Mouse (Mus musculus) heart, postnatal 0 days (tissue): ENCODE data around the gene Mmp28. TPM values are rescaled to one million over a fixed set of nuclear protein-coding genes. Genes with fewer than 3 reads are reported as not detected.

ENCODE experiments used
- ATAC-seq: fragments of 200-750 bp; cut with Nextera tagmentation; 2 replicates; pipeline ENCODE4 v1.8.0; 2017; ENCODE audit warnings: low read depth, moderate number of reproducible peaks, moderate library complexity; ENCODE audit not compliant: insufficient read depth
- DNase-seq: peaks from one replicate; pipeline ENCODE4 v3.0.0-alpha.2; 2016; ENCODE audit warnings: low spot score
- H3K27ac ChIP-seq: fragments of 300-500 bp; sonication (generic); 2 replicates; pipeline ENCODE4 v1.5.1; 2014; ENCODE audit warnings: low read depth, mild to moderate bottlenecking
- H3K27me3 ChIP-seq: fragments of 300-500 bp; sonication (generic); 2 replicates; pipeline ENCODE4 v1.6.1; 2014; ENCODE audit warnings: low read length, mixed read lengths; ENCODE audit not compliant: control insufficient read depth, insufficient read depth
- H3K36me3 ChIP-seq: fragments of 300-500 bp; sonication (generic); replicated peaks from 2 replicates; pipeline ENCODE4 v1.6.1; 2014; ENCODE audit warnings: low read length, mixed read lengths; ENCODE audit not compliant: control insufficient read depth, insufficient read depth
- H3K4me1 ChIP-seq: fragments of 300-500 bp; sonication (generic); 2 replicates; pipeline ENCODE4 v1.6.1; 2014; ENCODE audit warnings: antibody characterized with exemption; ENCODE audit not compliant: control insufficient read depth, insufficient read depth
- H3K4me2 ChIP-seq: fragments of 300-500 bp; sonication (generic); 2 replicates; pipeline ENCODE4 v1.6.1; 2014; ENCODE audit warnings: low read depth, mild to moderate bottlenecking, low read length, moderate library complexity
- H3K4me3 ChIP-seq: fragments of 300-500 bp; sonication (generic); 2 replicates; pipeline ENCODE4 v1.5.1; 2014; ENCODE audit warnings: low read depth, low read length
- H3K9ac ChIP-seq: fragments of 300-500 bp; sonication (generic); replicated peaks from 2 replicates; pipeline ENCODE4 v1.6.1; 2014; ENCODE audit warnings: low read depth, low read length, mixed read lengths
- H3K9me3 ChIP-seq: fragments of 300-500 bp; sonication (generic); replicated peaks from 2 replicates; pipeline ENCODE4 v1.6.1; 2016; ENCODE audit warnings: low read length; ENCODE audit not compliant: control insufficient read depth
- CTCF ChIP-seq: IDR thresholded peaks from 2 replicates; pipeline ENCODE4 v1.5.1; 2016; ENCODE audit warnings: antibody characterized with exemption, control low read depth, low read depth
- EP300 ChIP-seq: IDR thresholded peaks from 2 replicates; pipeline ENCODE4 v1.6.1; 2016; ENCODE audit warnings: antibody characterized with exemption, low read depth
- WGBS: fragments of 180-500 bp; shearing (Covaris S2); extraction: QIAGEN DNeasy Blood & Tissue Kit; methylation state at CpG from one replicate; pipeline ENCODE4 v1.1.7; 2014; 5-methylcytosine and 5-hydroxymethylcytosine counted together
- polyA plus RNA-seq: library from polyadenylated mRNA; unstranded; fragments of >200 nt; fragmentation: Nextera tagmentation; extraction: Ambion mirVana; gene quantifications from 2 replicates; pipeline ENCODE4 v1.2.1, GENCODE M21; 2015
- total RNA-seq: library from RNA; depleted of rRNA; stranded (reverse); fragments of >200 nt; gene quantifications from 2 replicates; pipeline ENCODE4 v1.2.3, GENCODE M21; 2014; ENCODE audit warnings: low replicate concordance

Mmp28 gene
- total and polyA plus RNA-seq, 2 experiments from 2014 or later = 3.7 to 24.7 TPM

DNA sequence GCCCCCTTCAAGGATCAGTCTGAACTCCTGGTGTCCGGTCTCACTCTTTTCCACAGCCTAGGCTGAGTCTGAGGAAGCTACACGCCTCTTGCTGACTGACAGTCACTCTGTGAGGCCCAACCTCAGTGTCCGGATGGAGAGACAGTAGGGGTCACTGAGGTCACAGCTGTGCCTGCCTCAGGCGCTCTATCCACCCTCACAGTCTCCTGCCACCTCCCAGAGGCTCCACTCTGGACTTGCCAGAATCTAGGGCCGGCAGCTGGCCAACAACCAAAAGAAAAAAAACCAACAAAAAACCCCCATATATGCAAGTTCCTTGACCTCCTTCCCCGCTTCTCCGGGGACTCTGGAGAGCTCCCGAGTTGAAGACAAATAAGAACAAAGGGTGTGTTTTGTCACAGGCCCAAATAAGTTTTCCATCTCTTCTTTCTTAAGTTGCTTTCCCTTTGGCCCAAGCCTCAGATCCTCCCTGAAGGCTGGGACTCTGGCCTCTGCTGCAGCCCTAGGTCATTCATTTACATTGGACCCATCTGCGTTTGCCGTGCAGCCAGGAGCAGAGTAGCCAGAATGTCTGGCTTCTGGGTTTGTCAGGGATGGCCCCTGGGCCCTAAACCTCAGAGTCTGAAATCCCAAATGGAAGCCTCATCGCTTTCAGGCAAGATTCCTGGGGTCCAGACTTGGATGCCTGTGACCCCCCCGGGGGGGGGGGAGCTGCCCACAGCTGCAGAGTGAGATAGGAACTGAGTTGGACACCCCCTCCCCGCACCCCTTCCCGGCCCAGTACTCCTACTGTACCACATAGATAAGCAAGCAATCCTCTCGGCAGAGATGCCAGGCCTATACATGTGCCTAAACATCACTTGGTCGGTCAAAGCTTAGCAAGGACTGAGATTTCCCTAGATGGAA lies 14.6 kb downstream of the Mmp28 start:
- no peak overlapping the region; the same call in 1 of the 2 replicates for H3K4me2 ChIP-seq
- peaks cover 23% of the 10 kb centered on the region for H3K27me3 ChIP-seq
- 33% methylated on average over 16 of the region's 16 CpGs for WGBS
- H3K36me3 ChIP-seq = no peaks in the 10 kb centered on the region
- no peak overlapping the region for H3K4me3 ChIP-seq
- H3K27ac ChIP-seq = peak overlapping the region; percentile 43
- no peak for TF ChIP-seq CTCF
- no peak for TF ChIP-seq EP300
- peak; percentile 68 for DNase-seq
- H3K4me1 ChIP-seq = peaks cover 34% of the 10 kb centered on the region
- peak; percentile 56 for ATAC-seq
- H3K9ac ChIP-seq = no peak overlapping the region
- no peaks in the 10 kb centered on the region for H3K9me3 ChIP-seq

DNA sequence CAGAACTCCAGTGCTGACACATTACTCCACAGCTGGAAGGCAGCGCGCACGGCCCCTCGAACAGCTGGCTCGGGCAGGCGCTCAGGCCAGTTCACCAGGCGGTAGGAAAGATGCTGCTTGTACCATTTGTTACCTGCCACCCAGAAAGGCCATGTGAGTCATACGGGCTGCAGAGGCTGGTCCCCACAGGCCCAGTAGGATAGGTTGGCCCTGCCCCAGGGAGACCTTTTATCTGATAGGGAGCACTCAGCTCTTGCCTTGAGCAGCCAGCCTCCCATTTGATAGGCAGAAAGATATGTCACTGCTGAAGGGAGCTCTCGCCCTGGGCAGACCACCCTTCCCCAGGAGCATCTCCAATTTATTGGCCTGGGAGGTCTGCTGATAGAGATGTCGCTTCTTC lies 15.3 kb downstream of the Mmp28 start:
- no peak for DNase-seq
- no peak for TF ChIP-seq CTCF
- no peak for TF ChIP-seq EP300
- WGBS = 85% methylated on average over 10 of the region's 10 CpGs
- no peak overlapping the region for H3K4me2 ChIP-seq
- no peak overlapping the region for H3K4me3 ChIP-seq
- H3K27me3 ChIP-seq = peaks cover 29% of the 10 kb centered on the region
- no peak overlapping the region for H3K9ac ChIP-seq
- peak overlapping the region; percentile 43; the same call in 1 of the 2 replicates for H3K27ac ChIP-seq
- H3K36me3 ChIP-seq = no peaks in the 10 kb centered on the region
- H3K9me3 ChIP-seq = no peaks in the 10 kb centered on the region
- no peak for ATAC-seq
- H3K4me1 ChIP-seq = peaks cover 37% of the 10 kb centered on the region

DNA sequence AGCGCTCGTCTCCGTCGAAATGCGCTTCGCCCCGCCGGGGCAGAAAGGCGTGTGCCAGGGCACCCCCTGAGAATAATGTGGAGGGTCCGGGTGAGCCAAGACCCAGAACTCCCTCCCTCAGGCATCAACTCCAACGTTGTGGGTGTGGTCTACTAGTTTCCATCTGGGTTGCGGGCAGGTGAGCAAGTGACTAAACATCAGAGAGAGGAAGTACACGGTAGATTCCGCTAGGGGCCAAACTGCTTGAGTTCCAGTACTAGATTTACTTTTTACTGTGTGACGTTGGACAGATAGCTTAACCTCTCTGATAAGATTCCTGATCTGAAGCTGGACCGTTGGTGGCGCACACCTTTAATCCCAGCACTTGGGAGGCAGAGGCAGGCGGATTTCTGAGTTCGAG lies 17.9 kb downstream of the Mmp28 start:
- Histone ChIP-seq H3K27me3 (peaks cover 41% of the 10 kb centered on the region), H3K27ac (no peak overlapping the region), H3K9me3 (no peaks in the 10 kb centered on the region), H3K9ac (no peak overlapping the region), H3K36me3 (no peaks in the 10 kb centered on the region), H3K4me1 (peaks cover 50% of the 10 kb centered on the region), H3K4me3 (peak overlapping the region; percentile 20), H3K4me2 (peak overlapping the region; percentile 48)
- TF ChIP-seq CTCF = no peak
- no peak for TF ChIP-seq EP300
- DNase-seq (no peak), ATAC-seq (no peak)
- WGBS = 31% methylated on average over 19 of the region's 19 CpGs

DNA sequence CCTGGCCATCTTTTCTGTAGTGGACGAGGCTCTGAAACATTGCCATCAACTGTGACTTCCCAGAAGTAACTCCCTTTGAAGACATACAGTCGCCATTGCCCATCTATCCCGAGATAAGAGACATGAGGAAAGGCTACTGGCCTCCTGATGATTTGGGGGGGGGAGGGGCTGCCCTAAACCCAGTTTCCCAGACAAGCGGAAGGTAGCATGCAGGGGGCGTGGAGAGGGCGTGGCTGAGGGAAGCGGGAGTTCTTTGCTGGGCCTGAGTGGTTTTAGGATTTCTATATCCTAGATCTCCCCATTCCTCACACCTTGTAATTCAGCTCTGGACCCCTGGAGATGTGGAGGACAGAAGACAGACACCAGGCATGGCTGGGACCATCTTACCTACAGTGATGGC lies 19.0 kb downstream of the Mmp28 start:
- H3K4me2 ChIP-seq = no peak overlapping the region
- peaks cover 39% of the 10 kb centered on the region for H3K4me1 ChIP-seq
- H3K4me3 ChIP-seq = no peak overlapping the region
- H3K36me3 ChIP-seq = no peaks in the 10 kb centered on the region
- no peak overlapping the region for H3K27ac ChIP-seq
- DNase-seq (no peak), ATAC-seq (no peak)
- peaks cover 41% of the 10 kb centered on the region for H3K27me3 ChIP-seq
- TF ChIP-seq CTCF (no peak), EP300 (no peak)
- H3K9me3 ChIP-seq = no peaks in the 10 kb centered on the region
- 15% methylated on average over 7 of the region's 7 CpGs for WGBS
- H3K9ac ChIP-seq = no peak overlapping the region

DNA sequence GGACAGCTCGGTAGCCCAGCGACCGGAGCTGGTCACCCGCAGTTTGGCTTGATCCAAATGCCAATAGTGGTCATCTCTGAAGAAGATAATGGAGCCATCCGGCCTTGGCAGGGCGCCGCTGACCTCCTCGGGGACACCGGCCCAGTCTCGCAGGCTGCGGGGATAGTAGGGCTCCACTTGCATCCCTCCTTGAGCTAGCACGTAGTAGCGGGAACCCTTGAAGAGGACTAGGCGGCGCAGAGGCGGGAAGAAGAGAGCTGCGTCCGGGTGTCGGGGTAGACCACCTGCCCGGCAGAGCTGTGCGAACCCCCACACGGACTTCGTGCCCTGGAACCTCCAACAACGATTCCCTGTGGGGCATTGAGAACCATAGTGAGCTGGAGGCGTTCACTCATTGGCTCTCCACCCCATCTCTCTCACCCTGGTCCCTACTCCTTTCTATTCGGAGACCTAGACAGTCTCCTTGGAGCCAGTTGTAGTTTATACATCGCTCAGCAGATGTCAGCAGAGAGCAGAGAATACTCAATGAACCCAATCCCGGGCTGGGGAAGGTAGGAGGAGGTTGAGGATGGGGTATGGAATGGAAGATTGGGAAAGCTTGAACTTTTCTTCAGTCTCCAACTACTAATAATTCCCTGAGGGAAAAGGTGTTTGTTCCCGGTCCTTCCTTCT lies 20.1 kb downstream of the Mmp28 start:
- H3K4me1 ChIP-seq = peaks cover 28% of the 10 kb centered on the region
- peak overlapping the region; percentile 50 for H3K4me2 ChIP-seq
- 13% methylated on average over 29 of the region's 29 CpGs for WGBS
- no peaks in the 10 kb centered on the region for H3K9me3 ChIP-seq
- no peak overlapping the region for H3K9ac ChIP-seq
- peaks cover 41% of the 10 kb centered on the region for H3K27me3 ChIP-seq
- DNase-seq = peak; percentile 75
- H3K36me3 ChIP-seq = no peaks in the 10 kb centered on the region
- ATAC-seq = peak; percentile 9; the same call in 1 of the 2 replicates
- no peak overlapping the region for H3K27ac ChIP-seq
- TF ChIP-seq EP300 (no peak), CTCF (peak; percentile 85)
- peak overlapping the region; percentile 19; the same call in 1 of the 2 replicates for H3K4me3 ChIP-seq
